Mouse (Mus musculus) CH12.LX (cell line): ENCODE data around the gene Sec24c. TPM values are rescaled to one million over a fixed set of nuclear protein-coding genes. Genes with fewer than 3 reads are reported as not detected.

ENCODE experiments used
- DNase-seq: peaks from one replicate; pipeline ENCODE4 v3.0.0-alpha.2; 2013; ENCODE audit errors: extremely low read depth
- H3K27ac ChIP-seq: 2 replicates; pipeline ENCODE4 v1.5.1; 2012; ENCODE audit warnings: low read depth, mild to moderate bottlenecking, control low read depth, moderate library complexity; ENCODE audit not compliant: insufficient read depth
- H3K27me3 ChIP-seq: replicated peaks from 2 replicates; pipeline ENCODE3; 2012; ENCODE audit warnings: inconsistent platforms
- H3K36me3 ChIP-seq, 2 experiments: replicated peaks in 1 of 2; 2 replicates each; pipeline versions ENCODE3 to v1.6.1; 2012; ENCODE audit warnings: inconsistent platforms in 1 of 2, low read length in 1 of 2, mild to moderate bottlenecking in 1 of 2, mixed read lengths in 1 of 2, moderate library complexity in 1 of 2; ENCODE audit not compliant: control insufficient read depth in 1 of 2, insufficient read depth in 1 of 2
- H3K4me1 ChIP-seq, 2 experiments: 2 replicates each; pipeline ENCODE4 v1.6.1; 2012; ENCODE audit warnings: inconsistent platforms in 1 of 2, moderate library complexity in 1 of 2; ENCODE audit not compliant: insufficient read depth in 2 of 2, control insufficient read depth in 1 of 2
- H3K4me2 ChIP-seq: 2 replicates; pipeline ENCODE4 v1.6.1; 2012; ENCODE audit warnings: low read depth, mild to moderate bottlenecking, control low read depth; ENCODE audit not compliant: poor library complexity, insufficient read depth, severe bottlenecking
- H3K4me3 ChIP-seq, 3 experiments: fragments of 150-350 bp in 1 of 3; sonication (generic) in 1 of 3; replicated peaks in 1 of 3; 2 replicates each; pipeline versions ENCODE3 to v1.5.1; 2011 to 2012; ENCODE audit warnings: low read depth in 2 of 3, low read length in 2 of 3, mild to moderate bottlenecking in 2 of 3, moderate library complexity in 2 of 3, control low read depth in 1 of 3, improper control_type of control experiment in 1 of 3, inconsistent platforms in 1 of 3, mixed read lengths in 1 of 3; ENCODE audit not compliant: poor library complexity in 1 of 3
- H3K79me2 ChIP-seq: replicated peaks from 2 replicates; pipeline ENCODE4 v1.6.1; 2012; ENCODE audit warnings: mild to moderate bottlenecking, moderate library complexity; ENCODE audit not compliant: control insufficient read depth, poor library complexity, insufficient read depth, severe bottlenecking; ENCODE audit errors: extremely low read depth
- H3K9ac ChIP-seq: 2 replicates; pipeline ENCODE4 v1.6.1; 2012; ENCODE audit warnings: low read depth, mild to moderate bottlenecking, control low read depth, moderate library complexity; ENCODE audit not compliant: insufficient read depth
- H3K9me3 ChIP-seq: replicated peaks from 2 replicates; pipeline ENCODE3; 2012; ENCODE audit warnings: low read length, inconsistent platforms, mixed read lengths
- BHLHE40 ChIP-seq: IDR thresholded peaks from 2 replicates; pipeline ENCODE4 v1.6.1; 2011; ENCODE audit warnings: mild to moderate bottlenecking, low read depth, low read length, improper control_type of control experiment
- CHD2 ChIP-seq: IDR thresholded peaks from 2 replicates; pipeline ENCODE4 v1.6.1; 2011; ENCODE audit warnings: low read length, improper control_type of control experiment
- CTCF ChIP-seq, 2 experiments: IDR thresholded peaks in 1 of 2; conservative IDR thresholded peaks in 1 of 2; 2 replicates each; pipeline ENCODE4 v1.5.1; 2011 to 2012; ENCODE audit warnings: low read depth in 2 of 2, low read length in 2 of 2, improper control_type of control experiment in 1 of 2, inconsistent platforms in 1 of 2, mild to moderate bottlenecking in 1 of 2, moderate library complexity in 1 of 2
- ELF1 ChIP-seq: IDR thresholded peaks from 2 replicates; pipeline ENCODE4 v1.6.1; 2014; ENCODE audit warnings: low read depth, mild to moderate bottlenecking, inconsistent platforms, low read length, improper control_type of control experiment
- GABPA ChIP-seq: IDR thresholded peaks from 2 replicates; pipeline ENCODE4 v1.6.1; 2012; ENCODE audit warnings: low read depth, low read length, improper control_type of control experiment, inconsistent platforms; ENCODE audit not compliant: insufficient replicate concordance
- HCFC1 ChIP-seq: IDR thresholded peaks from 2 replicates; pipeline ENCODE4 v1.6.1; 2012; ENCODE audit warnings: low read depth, mild to moderate bottlenecking, inconsistent platforms, low read length, improper control_type of control experiment
- KAT2A ChIP-seq: IDR thresholded peaks from 2 replicates; pipeline ENCODE4 v1.6.1; 2012; ENCODE audit warnings: low read length, improper control_type of control experiment, inconsistent platforms; ENCODE audit not compliant: insufficient replicate concordance
- MAX ChIP-seq: IDR thresholded peaks from 2 replicates; pipeline ENCODE4 v1.6.1; 2011; ENCODE audit warnings: low read length, improper control_type of control experiment
- NRF1 ChIP-seq: IDR thresholded peaks from 2 replicates; pipeline ENCODE4 v1.6.1; 2014; ENCODE audit warnings: low read depth, mild to moderate bottlenecking, inconsistent platforms, low read length, improper control_type of control experiment, moderate library complexity
- POLR2A ChIP-seq: IDR thresholded peaks from 2 replicates; pipeline ENCODE4 v1.6.1; 2011; ENCODE audit warnings: low read depth, mild to moderate bottlenecking, improper control_type of control experiment, low read length
- RAD21 ChIP-seq: IDR thresholded peaks from 2 replicates; pipeline ENCODE4 v1.6.1; 2011; ENCODE audit warnings: low read depth, mild to moderate bottlenecking, low read length, improper control_type of control experiment, moderate library complexity
- SMC3 ChIP-seq: IDR thresholded peaks from 2 replicates; pipeline ENCODE4 v1.6.1; 2011; ENCODE audit warnings: low read depth, low read length, improper control_type of control experiment
- TCF12 ChIP-seq: IDR thresholded peaks from 2 replicates; pipeline ENCODE4 v1.6.1; 2014; ENCODE audit warnings: low read depth, mild to moderate bottlenecking, inconsistent platforms, low read length, improper control_type of control experiment
- UBTF ChIP-seq: IDR thresholded peaks from 2 replicates; pipeline ENCODE4 v1.6.1; 2012; ENCODE audit warnings: low read depth, mild to moderate bottlenecking, inconsistent platforms, low read length, improper control_type of control experiment, moderate library complexity
- ZKSCAN1 ChIP-seq: IDR thresholded peaks from 2 replicates; pipeline ENCODE4 v1.6.1; 2012; ENCODE audit warnings: low read depth, inconsistent platforms, low read length, improper control_type of control experiment, borderline replicate concordance
- dilution Hi-C: fragments of 300-500 bp; cut with MboI; formaldehyde crosslinking; loops from 2 replicates; pipeline ENCODE4 v1.14.3; 2020; ENCODE audit warnings: low sequenced_read_pairs; ENCODE audit not compliant: extremely low pct_unique_long_range_greater_than_20kb, extremely low pct_ligation_motif_present
- in situ Hi-C: fragments of 300-500 bp; cut with MboI; formaldehyde crosslinking; loops from 3 replicates; pipeline ENCODE4 v1.14.3; 2019; ENCODE audit warnings: low sequenced_read_pairs, low pct_ligation_motif_present, low pct_unique_long_range_greater_than_20kb, mixed read lengths
- polyA plus RNA-seq: library from polyadenylated mRNA; unstranded; fragments of >175 nt; gene quantifications from 2 replicates; pipeline ENCODE4 v1.2.1, GENCODE M21; 2012; ENCODE audit warnings: low read depth; ENCODE audit not compliant: insufficient read length
- total RNA-seq, 2 experiments: library from RNA; depleted of rRNA; stranded (reverse); fragments of 300-350 nt in 1 of 2; fragments of >200 nt in 1 of 2; gene quantifications; 2 replicates each; pipeline ENCODE4 v1.2.3; 2012 to 2014

Gene Sec24c
- total and polyA plus RNA-seq, 3 experiments, result 51.2 to 122 (median 95.9) TPM

- Histone ChIP-seq H3K36me3 (no peaks in the 10 kb centered on the region), H3K9me3 (no peaks in the 10 kb centered on the region), H3K79me2 (no peaks in the 10 kb centered on the region), H3K4me3 (no peak overlapping the region), H3K27me3 (peaks cover 22% of the 10 kb centered on the region), H3K4me2 (no peak overlapping the region), H3K9ac (no peak overlapping the region), H3K4me1 (peaks cover 2 to 35% of the 10 kb centered on the region in 2 experiments; a peak in 3 of 4 replicates), H3K27ac (no peak overlapping the region)
- DNase-seq, result peak; percentile 44
- dilution Hi-C loops (no loop called here), in situ Hi-C loops (loop anchor here (5.0 kb wide), 1 partner anchor 81 kb away; no protein-coding TSS in a partner anchor)
- TF ChIP-seq CTCF (conservative IDR thresholded peaks at IDR 0.05 in 1 of 2, IDR thresholded peaks at IDR 0.05 in 1 of 2; ENCODE audit: low read depth in 2 of 2, low read length in 2 of 2), result peak; percentile 60 to 78
- TF ChIP-seq HCFC1, result no peak
- peak; percentile 84 for TF ChIP-seq SMC3
- peak; percentile 62 for TF ChIP-seq RAD21
- TF ChIP-seq NRF1, result no peak
- no peak for TF ChIP-seq UBTF
- TF ChIP-seq ELF1, result no peak
- TF ChIP-seq GABPA, result no peak
- TF ChIP-seq POLR2A, result no peak
- TF ChIP-seq CHD2, result no peak
- TF ChIP-seq MAX, result no peak
- no peak for TF ChIP-seq KAT2A
- no peak for TF ChIP-seq BHLHE40
- no peak for TF ChIP-seq ZKSCAN1
- no peak for TF ChIP-seq TCF12
These were observed 15.8 kb upstream of the Sec24c start for GRCm38 (mm10) chr14:20658326-20658725.

- TF ChIP-seq MAX, result no peak
- TF ChIP-seq CHD2, result no peak
- TF ChIP-seq, all 38 proteins: peak for 0
- in situ Hi-C loops (loop anchor here (5.0 kb wide), 1 partner anchor 82 kb away; no protein-coding TSS in a partner anchor), dilution Hi-C loops (no loop called here)
- Histone ChIP-seq H3K9me3 (no peaks in the 10 kb centered on the region), H3K4me1 (peaks cover 2 to 35% of the 10 kb centered on the region in 2 experiments; a peak in 3 of 4 replicates), H3K36me3 (no peaks in the 10 kb centered on the region), H3K79me2 (no peaks in the 10 kb centered on the region), H3K4me2 (no peak overlapping the region), H3K27ac (no peak overlapping the region), H3K9ac (no peak overlapping the region), H3K27me3 (peaks cover 25% of the 10 kb centered on the region), H3K4me3 (no peak overlapping the region)
- DNase-seq, result no peak
These were observed 15.2 kb upstream of the Sec24c start for GRCm38 (mm10) chr14:20658902-20659301.
